Mouse (Mus musculus): ENCODE data around the gene Mmp25. TPM values are rescaled to one million over a fixed set of nuclear protein-coding genes. Genes with fewer than 3 reads are reported as not detected.
A peak's percentile ranks its signal among the peaks of the same experiment; 100 is the strongest.

Gene Mmp25
- polyA plus RNA-seq (2015; fragmentation: Nextera tagmentation; extraction: Ambion mirVana): 0.55 and 0.77 TPM in 2 replicates

DNA sequence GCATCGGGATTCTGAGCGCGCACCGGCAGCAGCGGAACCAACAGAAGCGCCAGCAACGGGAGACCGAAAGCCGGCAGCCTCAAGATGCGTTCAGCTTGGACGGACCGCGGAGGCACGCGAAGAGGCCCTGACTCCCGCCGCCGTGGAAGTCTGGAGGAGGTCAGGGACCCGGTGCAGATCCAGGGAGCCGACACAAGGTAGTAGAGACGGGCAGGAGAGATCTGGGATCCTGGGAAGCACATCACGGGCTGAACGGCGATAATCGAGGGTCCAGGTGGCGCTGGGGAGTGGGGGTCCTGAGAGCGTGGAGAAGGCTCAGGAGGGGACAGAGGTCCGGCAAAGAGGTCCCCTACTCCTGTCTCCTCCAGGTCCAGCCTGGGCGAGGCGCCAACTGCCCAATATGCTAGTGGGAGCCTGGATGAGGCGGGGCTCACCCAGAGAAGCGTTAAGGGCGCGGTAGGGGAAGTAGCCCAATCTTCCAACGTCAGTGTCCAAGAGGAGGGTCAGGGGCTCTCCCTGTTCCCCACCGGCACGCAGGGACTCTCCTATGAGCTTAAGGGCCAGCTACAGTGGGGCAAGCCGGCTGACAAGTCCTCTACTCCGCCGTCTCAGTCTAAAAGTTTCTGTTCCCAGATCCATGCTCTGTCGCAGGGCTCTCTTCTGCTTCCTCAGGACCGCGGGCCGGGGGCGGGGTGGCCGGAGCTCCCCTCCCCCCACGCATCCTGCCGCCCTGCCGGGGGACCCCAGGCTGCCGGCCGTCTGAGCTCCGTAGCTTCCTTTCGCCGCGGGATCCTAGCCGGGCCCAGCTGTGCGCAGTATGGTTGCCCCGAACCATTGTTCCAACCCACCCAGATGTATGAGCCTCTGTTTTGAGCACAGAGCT is at the start of gene Mmp25:
Gene Mmp25 (minus strand): TSS at position 665 of the 883 bp plus-strand sequence.
- Histone ChIP-seq H3K27ac (no peak within 1 kb of the TSS), H3K9me3 (0 out of 2 replicates have a peak, but pooled peaks cover 3% of the 10 kb centered on the region)
- WGBS: under 1% methylated on average over 58 of the region's 58 CpGs

DNA sequence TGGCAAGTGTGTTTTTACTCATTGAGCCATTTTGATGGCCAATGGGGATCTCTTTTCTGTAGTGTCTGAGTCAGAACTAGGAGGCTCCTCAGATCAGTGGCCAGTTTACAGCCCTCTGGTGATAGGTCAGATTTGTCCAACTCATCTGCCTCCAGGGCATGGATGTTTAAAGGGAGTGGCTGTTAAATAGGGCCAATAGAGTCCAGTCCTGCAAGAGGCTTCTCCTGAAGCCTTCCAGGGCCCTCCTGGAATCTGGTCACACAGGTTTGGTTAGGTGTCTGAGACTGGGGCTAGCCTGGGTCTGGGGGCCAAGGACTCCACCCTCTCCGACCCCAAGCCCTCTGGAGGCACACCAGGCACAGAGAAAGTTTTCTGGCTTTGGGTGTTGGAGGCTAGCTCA is 49.4 kb upstream of the Mmp25 start:
- Histone ChIP-seq H3K4me2 (no peak overlapping the region), H3K4me1 (peaks cover 4% of the 10 kb centered on the region; the same call in 1 of the 2 replicates), H3K9ac (no peak overlapping the region), H3K27ac (no peak overlapping the region), H3K27me3 (peaks cover 25% of the 10 kb centered on the region), H3K36me3 (no peaks in the 10 kb centered on the region), H3K9me3 (no peaks in the 10 kb centered on the region), H3K4me3 (no peak overlapping the region)
- no peak for ATAC-seq (ENCODE audit: insufficient number of reproducible peaks, insufficient read depth, low FRiP score, low TSS enrichment, low read depth)
- 55% methylated on average over 1 of the region's 1 CpGs for WGBS

More for the DNA sequence above, at the start of gene Mmp25:
- Histone ChIP-seq H3K27me3 (peaks cover 49% of the 10 kb centered on the region), H3K9ac (peak within 1 kb of the TSS; percentile 67), H3K4me2 (peak within 1 kb of the TSS; percentile 82), H3K4me3 (peak within 1 kb of the TSS; percentile 48), H3K36me3 (no peaks in the 10 kb centered on the region), H3K4me1 (peaks cover 12% of the 10 kb centered on the region)
- ATAC-seq (ENCODE audit: insufficient number of reproducible peaks, insufficient read depth, low FRiP score, low TSS enrichment, low read depth): no peak

DNA sequence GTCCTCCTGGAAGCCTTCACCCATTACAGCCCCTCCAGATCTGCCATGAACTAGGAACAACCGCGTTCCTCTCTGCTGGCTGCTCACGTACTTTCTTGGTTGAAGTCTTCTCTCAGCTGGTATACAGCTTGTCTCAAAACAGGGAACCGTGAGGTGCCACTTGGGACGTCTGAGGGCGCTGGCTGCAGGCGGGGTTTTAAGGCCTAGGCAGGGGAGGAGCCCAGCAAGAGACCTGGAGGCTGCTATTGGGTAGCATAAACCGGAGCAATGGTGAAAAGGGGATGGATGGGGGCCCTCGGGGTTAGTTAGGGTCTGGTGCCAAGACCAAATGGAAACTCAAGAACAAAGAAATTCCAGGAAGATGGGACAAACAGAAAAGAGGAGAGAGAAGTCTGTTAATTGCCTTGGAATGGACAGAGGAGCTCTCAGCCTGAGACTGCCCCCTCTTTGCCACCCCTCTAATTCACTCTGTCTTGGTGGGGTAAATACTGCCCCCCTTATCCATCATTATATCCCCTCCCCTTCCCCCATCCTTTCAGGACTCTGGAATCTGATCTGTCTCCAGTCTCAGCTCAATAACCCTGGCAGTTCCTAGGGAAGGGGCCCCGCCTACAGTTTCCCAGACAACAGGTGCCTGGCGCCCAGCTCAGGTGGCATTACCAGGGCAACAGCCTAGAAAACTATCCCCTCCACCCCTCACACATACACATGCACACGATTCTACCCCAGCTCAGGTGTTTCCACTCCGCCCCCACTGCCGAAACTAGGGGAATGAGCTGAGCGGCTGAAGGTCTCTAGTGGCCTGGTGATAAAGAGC is 39.0 kb upstream of the Mmp25 start, which contains the start of gene Cldn9:
Gene Cldn9 (minus strand): TSS at position 171 of the 817 bp plus-strand sequence.
- no peaks in the 10 kb centered on the region for H3K36me3 ChIP-seq
- 8% methylated on average over 15 of the region's 15 CpGs for WGBS
- peak; percentile 87 for ATAC-seq (ENCODE audit: insufficient number of reproducible peaks, insufficient read depth, low FRiP score, low TSS enrichment, low read depth)
- H3K4me3 ChIP-seq: peak within 1 kb of the TSS; percentile 30
- H3K9me3 ChIP-seq: no peaks in the 10 kb centered on the region
- peak within 1 kb of the TSS; percentile 47 for H3K4me2 ChIP-seq
- peak within 1 kb of the TSS; percentile 46 for H3K9ac ChIP-seq
- peaks cover 62% of the 10 kb centered on the region for H3K27me3 ChIP-seq
- peak within 1 kb of the TSS; percentile 44 for H3K27ac ChIP-seq
- H3K4me1 ChIP-seq: peaks cover 19% of the 10 kb centered on the region

DNA sequence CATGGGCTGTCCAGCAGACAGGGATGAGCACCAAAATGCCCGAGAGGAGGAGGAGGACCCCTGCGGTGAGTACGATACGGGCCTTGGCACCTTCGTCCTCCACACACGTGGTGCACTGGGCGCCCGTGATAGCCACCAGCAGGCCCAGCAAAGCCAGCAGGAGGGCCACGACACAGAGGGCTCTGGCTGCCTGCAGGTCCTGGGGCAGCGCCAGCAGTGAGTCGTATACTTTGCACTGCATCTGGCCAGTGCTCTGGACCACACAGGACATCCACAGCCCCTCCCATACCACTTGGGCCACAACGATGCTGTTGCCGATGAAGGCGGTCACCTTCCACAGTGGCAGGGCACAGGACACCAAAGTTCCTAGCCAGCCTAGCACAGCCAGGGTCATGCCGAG is 38.1 kb upstream of the Mmp25 start:
- H3K9me3 ChIP-seq: no peaks in the 10 kb centered on the region
- WGBS: 13% methylated on average over 15 of the region's 15 CpGs
- peak overlapping the region; percentile 30 for H3K4me3 ChIP-seq
- peak overlapping the region; percentile 46 for H3K9ac ChIP-seq
- no peaks in the 10 kb centered on the region for H3K36me3 ChIP-seq
- H3K27me3 ChIP-seq: peaks cover 71% of the 10 kb centered on the region
- peak overlapping the region; percentile 47 for H3K4me2 ChIP-seq
- no peak for ATAC-seq (ENCODE audit: insufficient number of reproducible peaks, insufficient read depth, low FRiP score, low TSS enrichment, low read depth)
- peaks cover 19% of the 10 kb centered on the region for H3K4me1 ChIP-seq
- H3K27ac ChIP-seq: peak overlapping the region; percentile 36

DNA sequence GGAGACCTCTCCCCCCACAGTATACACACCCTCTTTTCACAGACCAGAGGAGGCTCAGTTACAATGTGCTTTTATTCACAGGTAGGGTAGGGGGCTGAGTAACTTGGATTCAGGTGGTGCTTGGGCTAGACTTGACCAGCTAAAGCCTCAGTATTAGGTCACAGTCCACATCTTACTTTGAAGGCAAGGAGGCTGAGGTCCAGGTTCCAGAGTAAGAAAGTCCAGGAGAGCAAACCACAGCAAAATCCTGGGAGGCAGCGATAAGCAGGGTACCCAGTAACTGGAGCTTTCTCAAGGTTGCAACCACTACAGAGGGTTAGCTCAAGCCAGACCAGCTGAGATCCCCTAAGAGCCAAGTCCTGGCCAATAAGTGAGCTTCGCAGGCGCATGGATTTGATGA is 37.5 kb upstream of the Mmp25 start:
- 55% methylated on average over 3 of the region's 3 CpGs for WGBS
- H3K36me3 ChIP-seq: no peaks in the 10 kb centered on the region
- H3K4me2 ChIP-seq: peak overlapping the region; percentile 47
- peak overlapping the region; percentile 30 for H3K4me3 ChIP-seq
- no peaks in the 10 kb centered on the region for H3K9me3 ChIP-seq
- H3K4me1 ChIP-seq: peaks cover 22% of the 10 kb centered on the region
- H3K27me3 ChIP-seq: peaks cover 77% of the 10 kb centered on the region
- H3K27ac ChIP-seq: no peak overlapping the region
- H3K9ac ChIP-seq: peak overlapping the region; percentile 46; the same call in 1 of the 2 replicates
- no peak for ATAC-seq (ENCODE audit: insufficient number of reproducible peaks, insufficient read depth, low FRiP score, low TSS enrichment, low read depth)

DNA sequence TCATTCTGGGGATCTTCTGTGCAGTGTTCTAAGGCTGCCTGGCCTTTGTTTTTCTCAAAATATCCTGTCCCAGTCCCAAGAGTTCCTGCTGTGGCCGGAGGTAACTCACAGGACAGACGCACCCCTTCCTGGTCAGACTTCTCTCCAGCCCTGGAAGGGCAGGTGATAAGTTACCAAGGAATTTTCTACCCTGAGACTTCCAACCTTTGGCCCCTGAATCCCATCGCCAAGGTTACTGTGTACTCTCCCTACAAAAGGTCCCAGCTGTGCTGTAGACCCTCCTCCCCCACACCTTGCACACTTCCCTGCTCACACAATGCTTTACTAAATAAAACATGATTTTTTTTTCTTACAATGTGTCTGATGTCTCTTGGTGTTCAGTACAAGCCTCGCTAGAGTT is 37.0 kb upstream of the Mmp25 start:
- H3K4me1 ChIP-seq: peaks cover 24% of the 10 kb centered on the region
- ATAC-seq (ENCODE audit: insufficient number of reproducible peaks, insufficient read depth, low FRiP score, low TSS enrichment, low read depth): no peak
- peak overlapping the region; percentile 47 for H3K4me2 ChIP-seq
- H3K9me3 ChIP-seq: no peaks in the 10 kb centered on the region
- peaks cover 78% of the 10 kb centered on the region for H3K27me3 ChIP-seq
- WGBS: 59% methylated on average over 4 of the region's 4 CpGs
- H3K4me3 ChIP-seq: peak overlapping the region; percentile 30; the same call in 1 of the 2 replicates
- H3K9ac ChIP-seq: no peak overlapping the region
- no peaks in the 10 kb centered on the region for H3K36me3 ChIP-seq
- H3K27ac ChIP-seq: no peak overlapping the region

DNA sequence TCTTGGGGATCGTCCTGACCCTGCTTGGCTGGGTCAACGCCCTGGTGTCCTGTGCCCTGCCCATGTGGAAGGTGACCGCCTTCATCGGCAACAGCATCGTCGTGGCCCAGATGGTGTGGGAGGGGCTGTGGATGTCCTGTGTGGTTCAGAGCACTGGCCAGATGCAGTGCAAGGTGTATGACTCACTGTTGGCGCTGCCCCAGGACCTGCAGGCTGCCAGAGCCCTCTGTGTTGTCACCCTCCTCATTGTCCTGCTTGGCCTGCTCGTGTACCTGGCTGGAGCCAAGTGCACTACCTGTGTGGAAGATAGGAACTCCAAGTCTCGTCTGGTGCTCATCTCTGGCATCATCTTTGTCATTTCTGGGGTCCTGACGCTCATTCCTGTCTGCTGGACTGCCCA is 36.0 kb upstream of the Mmp25 start:
- WGBS: 73% methylated on average over 10 of the region's 10 CpGs
- Histone ChIP-seq H3K4me2 (peak overlapping the region; percentile 51), H3K27ac (no peak overlapping the region), H3K4me1 (peaks cover 32% of the 10 kb centered on the region), H3K36me3 (no peaks in the 10 kb centered on the region), H3K9me3 (no peaks in the 10 kb centered on the region), H3K9ac (no peak overlapping the region), H3K4me3 (peak overlapping the region; percentile 31; the same call in 1 of the 2 replicates), H3K27me3 (peaks cover 87% of the 10 kb centered on the region)
- no peak for ATAC-seq (ENCODE audit: insufficient number of reproducible peaks, insufficient read depth, low FRiP score, low TSS enrichment, low read depth)

DNA sequence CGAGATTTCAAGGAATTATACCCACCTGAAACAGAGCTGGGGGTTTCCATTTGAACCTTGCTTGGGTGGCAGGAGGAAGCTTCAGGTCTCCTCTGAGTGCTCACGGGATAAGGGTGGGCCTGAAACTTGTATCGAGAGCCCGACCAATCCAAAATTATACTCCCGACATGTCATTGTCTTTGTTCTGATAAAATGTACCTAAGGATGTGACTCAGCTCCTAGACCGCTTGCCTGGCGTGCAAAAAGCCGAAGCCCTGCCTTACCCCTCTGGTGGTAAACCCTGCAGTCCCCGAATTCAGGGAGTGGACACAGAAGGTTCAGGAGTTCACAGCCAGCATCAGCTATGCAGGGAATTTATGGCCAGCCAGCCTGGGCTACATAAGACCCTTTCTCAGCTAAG is 35.3 kb upstream of the Mmp25 start:
- 65% methylated on average over 9 of the region's 9 CpGs for WGBS
- H3K36me3 ChIP-seq: no peaks in the 10 kb centered on the region
- H3K27ac ChIP-seq: no peak overlapping the region
- peaks cover 94% of the 10 kb centered on the region for H3K27me3 ChIP-seq
- peaks cover 39% of the 10 kb centered on the region for H3K4me1 ChIP-seq
- H3K4me3 ChIP-seq: peak overlapping the region; percentile 31
- 0 out of 2 replicates have a peak overlapping the region, but pooled peaks have one; percentile 49 for H3K9ac ChIP-seq
- no peaks in the 10 kb centered on the region for H3K9me3 ChIP-seq
- ATAC-seq (ENCODE audit: insufficient number of reproducible peaks, insufficient read depth, low FRiP score, low TSS enrichment, low read depth): no peak
- peak overlapping the region; percentile 51 for H3K4me2 ChIP-seq

DNA sequence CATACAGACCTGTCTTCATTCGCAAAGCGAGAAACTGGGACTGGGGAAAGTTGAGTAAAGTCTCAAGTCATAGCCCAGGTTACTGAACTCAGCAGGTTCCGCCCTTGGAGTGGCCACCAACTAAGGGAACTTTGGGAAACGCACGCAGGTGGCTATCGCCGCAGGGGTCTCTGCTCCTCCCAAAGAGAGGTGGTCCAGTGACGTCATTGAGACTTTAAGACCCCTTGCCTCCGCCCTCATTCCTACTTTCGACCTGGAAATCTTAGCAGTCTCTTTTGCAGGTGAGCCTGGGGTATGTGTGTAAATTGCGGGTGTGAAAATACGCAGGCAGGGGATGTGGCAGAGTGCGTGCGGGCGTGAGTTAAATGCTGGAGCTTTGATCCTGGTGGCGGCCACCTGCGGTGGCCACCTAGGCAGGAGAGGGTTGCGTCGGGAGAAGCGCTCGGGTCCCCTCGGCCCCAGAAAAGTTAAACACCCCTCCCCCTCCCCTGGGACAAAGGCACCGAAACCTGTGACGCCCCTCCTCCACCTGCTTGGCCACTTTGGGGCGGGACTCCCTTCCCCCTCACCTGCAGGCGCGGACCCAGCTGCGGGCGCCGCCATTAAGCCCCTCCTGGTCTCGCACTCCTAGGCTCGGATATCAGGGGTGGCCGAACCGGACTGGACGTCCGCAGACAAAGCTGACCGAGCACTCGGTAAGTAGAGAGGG is 34.2 kb upstream of the Mmp25 start, which contains the start of gene Cldn6:
Gene Cldn6 (plus strand): TSS at position 123 of the 709 bp plus-strand sequence.
- Histone ChIP-seq H3K4me1 (peaks cover 47% of the 10 kb centered on the region), H3K27ac (peak within 1 kb of the TSS; percentile 5; the same call in 1 of the 2 replicates), H3K9ac (0 out of 2 replicates have a peak within 1 kb of the TSS, but pooled peaks have one; percentile 49), H3K36me3 (no peaks in the 10 kb centered on the region), H3K4me3 (peak within 1 kb of the TSS; percentile 31), H3K27me3 (peaks cover 85% of the 10 kb centered on the region), H3K9me3 (no peaks in the 10 kb centered on the region), H3K4me2 (peak within 1 kb of the TSS; percentile 51)
- 2% methylated on average over 38 of the region's 38 CpGs for WGBS
- no peak for ATAC-seq (ENCODE audit: insufficient number of reproducible peaks, insufficient read depth, low FRiP score, low TSS enrichment, low read depth)

DNA sequence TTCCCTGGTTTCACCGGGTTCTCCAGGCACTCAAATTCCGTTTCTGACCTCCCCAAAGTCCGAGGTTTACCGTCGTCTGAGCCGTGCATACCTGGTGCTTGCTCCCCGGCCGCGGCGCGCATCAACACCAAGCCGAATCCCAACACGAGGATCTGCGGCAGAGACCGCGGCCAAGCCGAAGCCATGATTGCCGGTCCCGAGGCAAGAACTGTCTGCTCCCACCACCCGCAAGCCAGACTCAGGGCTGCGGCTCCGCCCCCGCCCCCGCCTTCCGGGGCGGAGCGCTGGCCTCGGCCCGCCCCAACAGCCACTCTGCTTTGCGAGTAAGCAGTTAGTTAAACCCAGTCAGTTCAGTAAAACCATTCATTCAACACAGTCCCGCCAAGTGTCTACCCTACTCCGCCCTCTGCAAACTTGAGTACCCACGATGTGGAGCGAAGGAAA is 32.2 kb upstream of the Mmp25 start, which contains the start of gene Tnfrsf12a:
Gene Tnfrsf12a (minus strand): TSS at position 233 of the 444 bp plus-strand sequence.
- Histone ChIP-seq H3K9ac (peak within 1 kb of the TSS; percentile 73), H3K4me2 (peak within 1 kb of the TSS; percentile 97), H3K4me1 (peaks cover 40% of the 10 kb centered on the region), H3K36me3 (no peaks in the 10 kb centered on the region), H3K27ac (no peak within 1 kb of the TSS; the same call in 1 of the 2 replicates), H3K27me3 (peaks cover 65% of the 10 kb centered on the region), H3K9me3 (no peaks in the 10 kb centered on the region), H3K4me3 (peak within 1 kb of the TSS; percentile 58)
- under 1% methylated on average over 34 of the region's 34 CpGs for WGBS
- ATAC-seq (ENCODE audit: insufficient number of reproducible peaks, insufficient read depth, low FRiP score, low TSS enrichment, low read depth): peak; percentile 50
